Mouse (Mus musculus): ENCODE data around the gene Inip.

Gene Inip

DNA sequence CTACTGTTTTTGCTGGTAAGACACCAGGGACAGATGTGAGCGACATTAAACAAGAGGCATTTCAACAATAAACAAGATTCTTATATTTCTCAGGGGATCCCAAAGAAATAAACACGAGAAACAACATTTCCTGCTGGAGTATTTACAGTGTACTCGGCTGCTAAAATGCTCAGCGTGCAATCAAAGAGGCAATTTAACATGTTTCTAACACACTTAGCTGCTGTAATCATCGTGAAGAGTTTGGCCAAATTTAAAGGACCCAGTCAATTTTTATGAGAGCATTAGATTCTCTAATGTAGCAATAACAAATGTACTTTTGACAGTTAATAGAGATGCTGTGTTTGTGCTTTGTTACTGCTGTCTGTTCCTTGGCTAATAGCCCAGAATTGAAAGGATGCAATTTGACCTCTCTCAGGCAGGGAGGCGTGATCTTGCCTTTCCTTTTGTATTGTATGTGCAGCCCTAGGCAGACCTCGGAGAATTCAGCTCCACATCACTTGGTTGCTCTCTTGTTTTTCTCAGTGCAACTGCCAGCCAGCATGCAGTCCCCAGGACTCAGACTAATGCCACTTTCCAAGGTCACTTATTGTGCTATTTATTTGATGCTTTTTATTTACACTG is 35.9 kb downstream of the Inip start:
- no peak for DNase-seq

DNA sequence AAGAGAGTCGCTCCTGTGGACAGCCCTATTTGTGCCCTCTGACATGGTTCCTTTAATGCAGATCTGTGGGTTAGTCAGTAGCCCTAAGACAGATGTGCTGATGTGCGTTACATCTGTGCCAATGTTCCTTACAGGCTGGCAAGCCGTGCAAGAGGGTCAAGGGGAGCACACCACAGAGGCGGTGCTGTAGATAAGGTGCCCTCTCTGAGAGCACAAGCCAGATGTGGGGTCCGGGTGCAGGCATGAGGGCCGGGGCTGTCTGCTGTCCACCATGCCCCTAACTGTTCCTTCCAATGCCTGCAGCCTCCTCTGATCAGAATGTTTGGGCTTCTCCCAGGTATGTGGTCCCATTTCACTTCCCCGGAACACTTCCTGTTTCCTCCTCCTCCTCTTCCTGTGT is 36.4 kb downstream of the Inip start:
- no peak for DNase-seq

DNA sequence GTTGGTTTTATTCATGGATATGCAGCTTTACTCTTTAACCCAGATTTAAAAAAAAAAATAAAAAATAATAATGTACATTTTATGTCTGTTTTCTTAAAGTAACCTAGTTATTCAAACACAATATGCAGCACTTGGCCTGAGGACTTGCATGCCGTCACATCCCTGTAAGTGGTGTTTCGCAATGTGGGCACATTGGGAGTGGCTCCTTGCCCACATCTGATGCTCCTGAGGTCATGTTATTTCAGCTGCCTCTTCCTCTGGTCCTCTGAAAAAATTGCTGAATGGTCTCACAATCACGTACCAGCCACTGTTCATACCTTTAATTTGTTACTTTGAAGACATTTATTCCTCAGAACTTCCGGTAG is 40.0 kb downstream of the Inip start:
- DNase-seq, result peak; percentile 61

DNA sequence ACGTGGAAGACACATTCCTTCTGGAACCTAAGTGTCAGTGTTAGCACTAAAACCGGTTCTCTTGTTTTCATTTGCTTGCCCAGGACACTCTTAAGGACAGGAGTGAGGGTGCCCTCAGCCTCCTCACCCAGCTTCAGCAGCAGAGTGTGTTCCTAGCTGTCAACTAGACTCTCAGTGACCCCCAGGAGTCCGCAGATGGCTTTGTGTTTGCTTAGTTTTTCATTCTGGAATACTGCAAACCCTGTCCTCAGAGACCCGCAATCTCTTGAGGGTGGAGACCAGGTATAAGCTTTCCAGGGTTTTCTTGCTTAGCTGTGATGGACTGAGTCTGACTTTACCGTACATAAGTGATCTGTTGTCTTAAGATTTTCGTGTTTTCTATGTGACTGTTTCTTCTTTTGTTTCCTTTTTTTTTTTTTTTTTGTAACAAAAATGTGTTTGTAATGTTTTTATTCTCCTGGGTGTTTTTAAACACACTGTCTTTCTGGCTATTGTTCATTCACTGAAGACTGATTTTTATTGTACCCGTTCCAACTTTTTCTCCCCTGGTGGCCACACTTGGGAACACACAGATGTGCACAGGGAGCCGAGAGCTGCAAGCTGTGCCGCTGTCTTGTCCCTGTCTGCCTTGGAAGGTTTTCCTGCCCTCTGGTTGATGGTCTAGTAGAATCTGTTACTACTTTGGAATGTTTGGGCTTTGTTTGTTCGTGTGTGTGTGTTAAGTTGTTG is 40.6 kb downstream of the Inip start:
- DNase-seq, result peak; percentile 71

GRCm38 (mm10) chr4:59760016-59760415 is 41.4 kb downstream of the Inip start:
- DNase-seq, result no peak

DNA sequence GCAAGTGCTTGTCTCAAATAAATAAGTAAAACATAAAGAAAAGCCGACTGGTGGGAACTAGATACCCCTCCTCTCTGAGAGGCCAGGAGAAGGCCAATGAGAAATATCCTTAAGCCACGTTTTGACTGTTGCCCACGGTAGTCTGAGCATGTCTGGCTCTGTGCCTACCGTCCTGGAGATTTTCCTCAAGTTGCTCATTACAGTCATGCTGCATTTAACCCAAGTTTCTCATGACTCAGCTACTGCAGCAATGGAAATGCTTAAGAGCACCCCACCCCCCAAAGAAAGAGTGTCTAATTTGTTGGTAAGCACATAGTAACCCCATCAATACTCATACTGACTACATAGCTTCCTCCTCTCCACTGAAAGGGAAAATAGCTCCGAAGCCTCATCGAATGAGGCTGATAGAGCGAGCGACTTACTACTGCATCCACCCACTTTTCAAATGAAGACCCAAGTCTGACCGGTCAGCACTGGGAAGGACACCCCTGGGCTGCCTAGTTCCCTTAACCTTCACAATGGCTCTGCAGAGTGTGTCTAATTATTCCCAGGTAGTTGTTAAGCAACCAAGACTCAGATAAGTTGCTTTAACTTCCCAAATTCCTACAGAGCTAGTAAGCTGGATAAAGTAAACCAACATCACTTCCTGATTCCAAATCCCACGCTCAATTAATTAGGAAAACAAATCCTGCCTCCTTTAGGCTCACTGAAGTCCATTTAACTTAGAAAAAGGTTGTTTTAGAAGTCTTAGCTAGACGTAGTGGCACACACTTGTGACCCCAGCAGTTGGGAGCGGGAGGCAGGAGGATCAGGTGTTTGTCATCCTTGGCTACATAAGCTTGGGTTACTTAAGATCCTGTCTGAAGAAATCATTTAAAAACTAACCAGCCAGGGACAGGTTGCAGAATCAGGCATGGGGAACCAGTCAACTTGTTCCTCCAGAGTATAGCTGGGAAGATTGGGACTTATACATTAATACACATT is 43.6 kb downstream of the Inip start:
- DNase-seq, result no peak

- peak; percentile 74 for DNase-seq
Observed at GRCm38 (mm10) chr4:59756332-59757082, 44.9 kb downstream of the Inip start.

DNA sequence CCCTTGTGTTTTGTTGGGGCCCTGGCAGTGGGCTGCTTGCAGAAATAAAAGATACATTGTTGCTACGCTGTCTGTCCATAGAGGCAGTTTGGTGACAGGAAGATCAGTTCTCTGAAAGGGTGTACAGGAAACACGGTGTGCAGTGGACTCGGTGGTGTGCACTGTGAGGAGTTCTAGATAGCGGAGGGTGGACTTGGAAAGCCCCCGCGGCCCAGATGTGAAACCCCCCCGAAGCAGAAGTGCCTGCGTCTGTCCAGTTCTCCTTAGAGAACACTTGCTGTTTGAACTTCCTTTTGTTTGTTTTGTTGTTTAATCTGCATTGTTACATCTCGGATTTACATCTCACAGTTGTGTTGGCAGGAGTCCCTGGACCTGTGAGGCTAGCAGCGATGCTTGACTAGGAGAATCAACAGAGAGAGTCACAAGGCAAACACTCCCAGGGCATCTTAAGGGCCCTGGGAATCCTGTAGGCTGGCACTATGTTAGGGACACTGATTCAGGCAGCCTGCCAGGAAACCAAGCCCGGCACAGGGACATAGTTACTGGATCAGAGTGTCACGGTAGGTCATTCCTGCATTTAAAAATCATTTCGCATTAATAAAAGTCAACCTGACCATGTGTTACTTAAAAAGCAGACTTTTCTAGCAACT is 47.8 kb downstream of the Inip start:
- peak; percentile 74 for DNase-seq

- no peak for DNase-seq
Observed at GRCm38 (mm10) chr4:59739882-59740281, 61.5 kb downstream of the Inip start.

DNA sequence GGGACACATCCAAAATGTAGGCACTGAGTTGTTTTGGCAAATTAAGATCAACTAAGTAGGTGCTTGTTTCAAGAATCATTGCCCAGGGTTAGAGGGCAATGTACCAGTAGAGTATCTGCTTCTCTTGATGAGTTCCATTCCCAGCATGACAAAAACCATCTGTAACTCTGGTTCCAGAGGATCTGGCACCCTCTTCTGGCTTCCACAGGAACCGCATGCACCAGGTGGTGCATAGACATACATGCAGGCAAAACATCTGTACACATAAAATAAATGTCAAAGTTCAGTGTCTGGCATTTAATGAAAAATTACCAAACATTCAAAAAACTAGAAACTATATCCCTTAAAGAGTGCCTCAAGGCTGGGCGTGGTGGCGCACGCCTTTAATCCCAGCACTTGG is 62.1 kb downstream of the Inip start:
- no peak for DNase-seq

DNA sequence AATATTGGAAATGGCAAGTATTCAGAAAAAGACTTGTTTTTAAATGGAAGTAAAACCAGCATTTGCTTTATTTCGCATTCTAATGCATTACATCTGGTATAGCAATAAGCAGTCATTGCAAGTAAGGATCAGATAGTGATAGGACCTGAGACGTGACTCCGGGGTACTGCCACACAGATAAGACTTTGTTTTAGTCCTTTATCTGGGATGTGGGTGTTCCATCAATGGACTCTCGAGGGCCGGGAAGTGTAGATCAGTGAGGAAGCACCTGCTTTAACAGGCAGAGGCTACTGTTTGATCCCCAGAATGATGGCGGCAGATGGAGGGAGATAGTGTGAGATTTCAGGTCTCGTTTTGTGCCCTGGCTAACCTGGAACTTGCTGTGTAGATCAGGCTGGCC is 69.8 kb downstream of the Inip start:
- no peak for DNase-seq

GRCm38 (mm10) chr4:59728839-59729238 is 72.5 kb downstream of the Inip start:
- no peak for DNase-seq

- DNase-seq, result no peak
Observed at GRCm38 (mm10) chr4:59727878-59728261, 73.5 kb downstream of the Inip start.

DNA sequence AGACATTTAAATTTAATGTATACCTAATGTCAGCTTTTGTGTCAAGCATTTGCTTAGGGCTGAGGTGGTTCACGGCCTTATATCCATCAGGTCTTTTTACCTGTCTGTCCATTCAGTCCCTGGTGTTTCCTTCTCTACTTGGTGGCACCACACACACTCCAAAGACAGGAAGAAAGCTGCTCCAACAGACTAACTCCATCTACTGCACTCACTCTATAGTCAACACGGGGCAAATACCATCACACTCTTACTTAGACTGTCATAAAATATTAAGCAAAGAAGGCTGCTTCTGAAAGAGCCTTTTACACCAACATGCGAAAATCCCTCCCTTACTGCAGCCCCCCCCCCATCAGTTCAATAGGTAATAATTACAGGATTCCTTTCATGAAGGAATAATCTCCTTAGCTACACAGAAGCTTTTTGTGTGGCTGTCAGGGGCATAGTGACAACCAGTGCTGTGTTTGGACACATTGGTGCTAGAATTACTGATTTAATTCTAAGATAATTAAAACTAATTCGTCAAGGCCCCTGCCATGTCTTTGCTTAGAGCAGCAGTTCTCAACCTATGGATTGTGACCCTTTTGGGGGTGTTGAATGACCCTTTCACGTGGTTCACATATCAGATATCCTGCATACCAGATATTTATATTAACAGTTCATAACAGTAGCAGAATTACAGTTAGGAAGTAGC is 74.1 kb downstream of the Inip start:
- no peak for DNase-seq

DNA sequence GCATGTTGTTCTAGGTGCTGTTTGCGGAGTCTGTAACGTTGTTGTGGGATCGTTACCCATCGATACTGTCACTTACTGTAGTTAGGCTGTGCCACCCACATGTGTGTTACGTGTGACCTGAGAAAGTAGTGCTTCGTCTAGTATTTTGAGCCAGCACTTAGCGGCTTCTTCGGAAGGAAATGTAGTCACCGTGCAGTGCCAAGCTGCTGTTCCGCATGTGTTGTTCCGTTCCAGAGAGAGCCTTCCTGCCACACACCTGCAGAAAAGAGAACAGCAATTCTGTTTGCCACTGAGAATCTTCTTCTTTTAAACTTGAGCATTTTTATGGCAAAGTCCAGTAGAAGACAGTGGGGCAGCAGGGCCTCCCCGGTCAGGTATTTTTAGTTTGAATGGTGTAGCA is 74.9 kb downstream of the Inip start:
- DNase-seq, result no peak

GRCm38 (mm10) chr4:59725579-59725978 is 75.8 kb downstream of the Inip start:
- no peak for DNase-seq

GRCm38 (mm10) chr4:59721811-59722210 is 79.6 kb downstream of the Inip start:
- no peak for DNase-seq
